Mouse (Mus musculus) embryonic facial prominence, embryonic 15.5 days (tissue): Measurements from ENCODE around the gene Rnf32. TPM values are rescaled to one million over a fixed set of nuclear protein-coding genes. Genes with fewer than 3 reads are reported as not detected.

ENCODE experiments used
- ATAC-seq: fragments of 200-750 bp; cut with Nextera tagmentation; 2 replicates; pipeline ENCODE4 v1.8.0; 2017; ENCODE audit warnings: low read depth, moderate TSS enrichment; ENCODE audit not compliant: insufficient number of reproducible peaks, low FRiP score, low TSS enrichment
- H3K27ac ChIP-seq: fragments of 300-500 bp; sonication (generic); replicated peaks from 2 replicates; pipeline ENCODE4 v1.5.1; 2015; ENCODE audit warnings: mild to moderate bottlenecking, inconsistent platforms
- H3K27me3 ChIP-seq: fragments of 300-500 bp; sonication (generic); 2 replicates; pipeline ENCODE4 v1.6.1; 2015; ENCODE audit warnings: inconsistent platforms
- H3K36me3 ChIP-seq: fragments of 300-500 bp; sonication (generic); 2 replicates; pipeline ENCODE4 v1.6.1; 2015; ENCODE audit warnings: mild to moderate bottlenecking, inconsistent platforms
- H3K4me1 ChIP-seq: fragments of 300-500 bp; sonication (generic); 2 replicates; pipeline ENCODE4 v1.6.1; 2015; ENCODE audit warnings: inconsistent platforms
- H3K4me2 ChIP-seq: fragments of 300-500 bp; sonication (generic); replicated peaks from 2 replicates; pipeline ENCODE4 v1.6.1; 2015; ENCODE audit warnings: mild to moderate bottlenecking, inconsistent platforms
- H3K4me3 ChIP-seq: fragments of 300-500 bp; sonication (generic); replicated peaks from 2 replicates; pipeline ENCODE4 v1.5.1; 2015; ENCODE audit warnings: mild to moderate bottlenecking, inconsistent platforms
- H3K9ac ChIP-seq: fragments of 300-500 bp; sonication (generic); 2 replicates; pipeline ENCODE4 v1.6.1; 2015; ENCODE audit warnings: inconsistent platforms
- H3K9me3 ChIP-seq: fragments of 300-500 bp; sonication (generic); replicated peaks from 2 replicates; pipeline ENCODE4 v1.6.1; 2016; ENCODE audit warnings: inconsistent platforms
- WGBS: fragments of 180-500 bp; shearing (Covaris S2); methylation state at CpG from one replicate; pipeline ENCODE4 v1.1.7; 2015; 5-methylcytosine and 5-hydroxymethylcytosine counted together
- polyA plus RNA-seq: library from polyadenylated mRNA; unstranded; fragments of >200 nt; fragmentation: Nextera tagmentation; extraction: Ambion mirVana; gene quantifications from 2 replicates; pipeline ENCODE4 v1.2.1, GENCODE M21; 2015

Rnf32 gene
- polyA plus RNA-seq, result 5.3 and 9.1 TPM in 2 replicates

DNA sequence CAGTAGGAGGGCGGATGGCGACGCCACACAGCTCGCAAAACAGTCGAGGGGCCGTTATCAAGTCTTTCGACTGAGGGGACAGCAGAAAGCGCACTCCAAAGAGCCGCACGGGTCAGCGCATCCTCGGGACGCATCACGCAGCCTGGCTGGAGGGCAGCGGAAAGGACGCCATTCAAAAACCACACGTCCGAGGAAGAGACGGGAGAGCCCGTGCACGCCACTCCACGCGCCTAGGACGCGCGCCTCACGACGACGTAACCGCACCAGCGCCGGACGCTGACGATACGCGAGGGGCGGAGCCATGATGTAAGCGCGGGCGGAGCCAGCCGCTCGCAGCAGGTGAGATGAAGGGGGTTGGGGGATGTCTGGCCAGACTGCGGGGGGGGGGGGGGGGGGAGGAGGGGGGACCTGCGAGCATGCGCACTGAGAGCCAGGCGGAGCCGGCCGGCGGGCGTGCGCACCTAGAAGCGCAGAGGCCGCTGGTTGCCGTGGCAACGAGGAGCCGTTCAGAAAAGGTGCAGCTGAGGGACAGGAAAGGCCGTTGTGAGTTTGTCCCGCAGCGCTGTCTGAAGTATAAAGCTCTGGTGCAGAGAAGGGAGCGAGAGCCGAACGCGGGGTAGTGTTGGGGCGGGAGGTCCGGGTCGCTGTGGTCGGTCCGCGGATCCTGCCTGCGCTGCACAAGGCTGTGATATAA is at the start of gene Rnf32:
Gene Rnf32, plus strand, starts transcription at position 423 of the 694 bp plus-strand sequence.
- Histone ChIP-seq H3K9ac (peak within 1 kb of the TSS; percentile 65), H3K36me3 (no peaks in the 10 kb centered on the region), H3K9me3 (no peaks in the 10 kb centered on the region), H3K4me1 (peaks cover 3% of the 10 kb centered on the region; the same call in 1 of the 2 replicates), H3K4me3 (peak within 1 kb of the TSS; percentile 66), H3K27ac (peak within 1 kb of the TSS; percentile 65), H3K27me3 (no peaks in the 10 kb centered on the region), H3K4me2 (peak within 1 kb of the TSS; percentile 77)
- peak; percentile 97 for ATAC-seq
- under 1% methylated on average over 67 of the region's 70 CpGs for WGBS

GRCm38 (mm10) chr5:29150146-29150545 is 45.6 kb upstream of the Rnf32 start:
- Histone ChIP-seq H3K27ac (no peak overlapping the region), H3K36me3 (no peaks in the 10 kb centered on the region), H3K4me2 (no peak overlapping the region), H3K4me3 (no peak overlapping the region), H3K9me3 (no peaks in the 10 kb centered on the region), H3K9ac (no peak overlapping the region), H3K27me3 (no peaks in the 10 kb centered on the region), H3K4me1 (no peaks in the 10 kb centered on the region)
- no peak for ATAC-seq
- WGBS, result 35% methylated on average over 4 of the region's 4 CpGs

DNA sequence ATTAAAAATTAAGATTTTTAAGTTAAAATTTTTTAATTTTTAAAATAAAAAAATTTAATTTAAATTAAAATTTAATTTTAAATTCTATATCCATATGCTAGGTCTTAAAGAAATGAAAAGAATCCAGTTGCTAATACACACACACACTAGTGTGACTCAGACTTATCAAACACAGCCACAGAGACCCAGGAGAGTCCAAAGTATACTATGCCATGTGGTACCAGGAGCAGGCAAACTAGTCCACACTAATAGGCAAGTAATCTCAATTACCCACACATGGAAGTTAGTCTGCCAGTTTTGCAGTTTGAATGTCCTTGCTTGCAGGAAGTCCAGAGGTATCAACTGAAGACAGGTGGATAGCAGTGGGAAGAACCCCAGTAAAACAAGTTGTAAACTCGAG is 35.9 kb upstream of the Rnf32 start:
- Histone ChIP-seq H3K4me3 (no peak overlapping the region), H3K27me3 (no peaks in the 10 kb centered on the region), H3K4me1 (no peaks in the 10 kb centered on the region), H3K4me2 (no peak overlapping the region), H3K27ac (no peak overlapping the region), H3K36me3 (no peaks in the 10 kb centered on the region), H3K9me3 (no peaks in the 10 kb centered on the region), H3K9ac (no peak overlapping the region)
- 77% methylated on average over 1 of the region's 1 CpGs for WGBS
- ATAC-seq, result no peak

- Histone ChIP-seq H3K36me3 (no peaks in the 10 kb centered on the region), H3K9ac (no peak overlapping the region), H3K9me3 (no peaks in the 10 kb centered on the region), H3K4me1 (no peaks in the 10 kb centered on the region), H3K27me3 (no peaks in the 10 kb centered on the region), H3K27ac (no peak overlapping the region), H3K4me3 (no peak overlapping the region), H3K4me2 (no peak overlapping the region)
- 86% methylated on average over 2 of the region's 2 CpGs for WGBS
- no peak for ATAC-seq
These were observed 28.8 kb upstream of the Rnf32 start for GRCm38 (mm10) chr5:29166947-29167346.

GRCm38 (mm10) chr5:29170193-29170592 is 25.6 kb upstream of the Rnf32 start:
- Histone ChIP-seq H3K9me3 (no peaks in the 10 kb centered on the region), H3K4me1 (no peaks in the 10 kb centered on the region), H3K9ac (no peak overlapping the region), H3K4me2 (no peak overlapping the region), H3K27me3 (no peaks in the 10 kb centered on the region), H3K4me3 (no peak overlapping the region), H3K27ac (no peak overlapping the region), H3K36me3 (no peaks in the 10 kb centered on the region)
- no peak for ATAC-seq
- WGBS, result 57% methylated on average over 6 of the region's 6 CpGs

- ATAC-seq, result no peak
- no peaks in the 10 kb centered on the region for H3K27me3 ChIP-seq
- H3K4me1 ChIP-seq, result no peaks in the 10 kb centered on the region
- no peak overlapping the region for H3K4me2 ChIP-seq
- no peak overlapping the region for H3K27ac ChIP-seq
- no peaks in the 10 kb centered on the region for H3K9me3 ChIP-seq
- no peak overlapping the region for H3K9ac ChIP-seq
- H3K36me3 ChIP-seq, result no peaks in the 10 kb centered on the region
- no peak overlapping the region for H3K4me3 ChIP-seq
These were observed 24.6 kb upstream of the Rnf32 start for GRCm38 (mm10) chr5:29171165-29171564.

- no peak overlapping the region for H3K4me3 ChIP-seq
- H3K4me2 ChIP-seq, result no peak overlapping the region
- H3K27me3 ChIP-seq, result no peaks in the 10 kb centered on the region
- no peak overlapping the region for H3K27ac ChIP-seq
- H3K36me3 ChIP-seq, result no peaks in the 10 kb centered on the region
- no peaks in the 10 kb centered on the region for H3K4me1 ChIP-seq
- WGBS, result 62% methylated on average over 5 of the region's 5 CpGs
- no peak for ATAC-seq
- H3K9ac ChIP-seq, result no peak overlapping the region
- no peaks in the 10 kb centered on the region for H3K9me3 ChIP-seq
These were observed 9.0 kb upstream of the Rnf32 start for GRCm38 (mm10) chr5:29186798-29187197.

GRCm38 (mm10) chr5:29195231-29195569 is 592 bp upstream of the Rnf32 start:
- no peaks in the 10 kb centered on the region for H3K9me3 ChIP-seq
- H3K4me1 ChIP-seq, result peaks cover 3% of the 10 kb centered on the region; the same call in 1 of the 2 replicates
- peak overlapping the region; percentile 65 for H3K27ac ChIP-seq
- H3K36me3 ChIP-seq, result no peaks in the 10 kb centered on the region
- WGBS, result 4% methylated on average over 9 of the region's 9 CpGs
- H3K4me3 ChIP-seq, result peak overlapping the region; percentile 66
- peak overlapping the region; percentile 65 for H3K9ac ChIP-seq
- H3K4me2 ChIP-seq, result peak overlapping the region; percentile 77
- no peaks in the 10 kb centered on the region for H3K27me3 ChIP-seq
- ATAC-seq, result no peak

- H3K27ac ChIP-seq, result 0 out of 2 replicates have a peak overlapping the region, but pooled peaks have one; percentile 56
- peak overlapping the region; percentile 66 for H3K4me3 ChIP-seq
- H3K4me2 ChIP-seq, result peak overlapping the region; percentile 77
- peaks cover 3% of the 10 kb centered on the region; the same call in 1 of the 2 replicates for H3K4me1 ChIP-seq
- H3K36me3 ChIP-seq, result no peaks in the 10 kb centered on the region
- H3K9me3 ChIP-seq, result no peaks in the 10 kb centered on the region
- H3K9ac ChIP-seq, result peak overlapping the region; percentile 24
- ATAC-seq, result peak; percentile 40; the same call in 1 of the 2 replicates
- H3K27me3 ChIP-seq, result no peaks in the 10 kb centered on the region
- WGBS, result 8% methylated on average over 12 of the region's 12 CpGs
These were observed 469 bp downstream of the Rnf32 start for GRCm38 (mm10) chr5:29196264-29196658.

- Histone ChIP-seq H3K9me3 (no peaks in the 10 kb centered on the region), H3K4me2 (no peak overlapping the region), H3K27ac (no peak overlapping the region), H3K9ac (no peak overlapping the region), H3K4me3 (no peak overlapping the region), H3K4me1 (peaks cover 3% of the 10 kb centered on the region; the same call in 1 of the 2 replicates), H3K36me3 (no peaks in the 10 kb centered on the region), H3K27me3 (no peaks in the 10 kb centered on the region)
- ATAC-seq, result no peak
- WGBS, result 57% methylated on average over 4 of the region's 4 CpGs
These were observed 1.4 kb downstream of the Rnf32 start for GRCm38 (mm10) chr5:29197187-29197586.

DNA sequence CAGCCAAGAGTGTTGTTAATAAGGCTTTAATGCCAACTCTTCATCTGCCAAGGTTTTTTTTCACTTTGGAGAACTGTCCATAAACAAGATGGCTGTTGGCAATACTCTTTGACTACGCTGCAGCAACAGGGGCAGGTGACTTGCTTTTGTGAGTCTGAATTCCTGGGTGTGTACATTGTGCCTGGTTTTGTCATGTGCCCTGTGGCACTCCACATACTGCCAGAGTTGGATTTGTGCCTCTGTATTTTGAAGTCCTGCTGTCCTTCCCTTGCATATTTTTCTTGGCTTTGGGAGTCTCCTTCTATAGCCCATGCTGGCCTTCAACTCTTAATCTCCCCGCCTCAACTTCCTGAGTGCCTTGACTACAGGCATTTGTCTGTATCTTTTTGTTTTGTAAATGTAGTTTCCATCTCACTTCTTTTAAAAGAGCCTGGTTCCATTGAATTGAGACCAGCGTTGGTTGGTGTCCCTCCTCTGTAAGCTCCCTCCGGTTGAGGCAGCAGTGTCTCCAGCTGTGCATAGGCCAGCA is 3.2 kb downstream of the Rnf32 start:
- 67% methylated on average over 4 of the region's 4 CpGs for WGBS
- H3K27me3 ChIP-seq, result no peaks in the 10 kb centered on the region
- H3K4me3 ChIP-seq, result no peak overlapping the region
- peaks cover 3% of the 10 kb centered on the region; the same call in 1 of the 2 replicates for H3K4me1 ChIP-seq
- H3K9me3 ChIP-seq, result no peaks in the 10 kb centered on the region
- H3K4me2 ChIP-seq, result no peak overlapping the region
- H3K36me3 ChIP-seq, result no peaks in the 10 kb centered on the region
- no peak overlapping the region for H3K9ac ChIP-seq
- H3K27ac ChIP-seq, result no peak overlapping the region
- no peak for ATAC-seq

GRCm38 (mm10) chr5:29199868-29200267 is 4.1 kb downstream of the Rnf32 start:
- no peak for ATAC-seq
- H3K4me1 ChIP-seq, result peaks cover 3% of the 10 kb centered on the region; the same call in 1 of the 2 replicates
- H3K9me3 ChIP-seq, result no peaks in the 10 kb centered on the region
- no peak overlapping the region for H3K4me2 ChIP-seq
- H3K27ac ChIP-seq, result no peak overlapping the region
- no peak overlapping the region for H3K9ac ChIP-seq
- no peaks in the 10 kb centered on the region for H3K27me3 ChIP-seq
- H3K36me3 ChIP-seq, result no peaks in the 10 kb centered on the region
- WGBS, result 80% methylated on average over 3 of the region's 3 CpGs
- no peak overlapping the region for H3K4me3 ChIP-seq
